Mouse (Mus musculus) heart, adult 2 months (tissue): Measurements from ENCODE around the gene Hpn.

ENCODE experiments used
- CTCF ChIP-seq: fragments of 200-600 bp; IDR thresholded peaks from 2 replicates; pipeline ENCODE4 v1.8.1; 2022; ENCODE audit warnings: antibody characterized with exemption, mild to moderate bottlenecking, moderate library complexity
- POLR2A ChIP-seq: fragments of 200-500 bp; IDR thresholded peaks from 2 replicates; pipeline ENCODE4 v1.6.1; 2011; ENCODE audit warnings: mild to moderate bottlenecking, low read depth, low read length, control low read depth; ENCODE audit not compliant: insufficient read depth

- TF ChIP-seq CTCF, result no peak
- TF ChIP-seq POLR2A, result no peak
Measured at GRCm38 (mm10) chr7:31161831-31162230, 46.7 kb upstream of the Hpn start.
